Mouse (Mus musculus) megakaryocyte, embryonic 14.5 days (primary cell): ENCODE measurements around the gene Aff3.

Source experiments
- FLI1 ChIP-seq: IDR thresholded peaks from 2 replicates; pipeline ENCODE4 v1.6.1; 2012; ENCODE audit warnings: low read length, inconsistent platforms, mixed read lengths
- GATA1 ChIP-seq: IDR thresholded peaks from 3 replicates; pipeline ENCODE4 v1.6.1; 2012; ENCODE audit warnings: mixed read lengths, low read length, inconsistent platforms, borderline replicate concordance

DNA sequence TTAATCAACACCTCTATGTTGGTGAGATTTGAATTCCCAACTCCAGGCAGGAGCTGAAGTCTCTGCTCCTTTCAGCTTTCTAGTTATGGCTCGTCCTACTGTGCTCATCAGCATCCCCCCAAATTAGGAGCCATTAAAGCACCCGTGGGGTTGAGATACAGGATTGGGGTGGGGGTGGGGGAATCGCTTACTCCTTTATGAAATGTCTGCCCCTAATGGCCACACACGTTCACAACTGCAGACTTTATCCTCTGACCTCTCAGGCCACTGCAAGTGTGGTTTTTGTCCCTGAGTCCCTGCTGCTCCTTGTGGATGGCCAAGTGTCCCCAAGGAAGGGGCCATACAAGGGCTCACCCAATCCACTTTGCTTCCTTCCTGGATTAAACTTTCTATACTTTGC lies 348.8 kb downstream of the Aff3 start:
- TF ChIP-seq GATA1 (no peak), FLI1 (no peak)
